Mouse (Mus musculus) intestine, postnatal 0 days (tissue): Measurements from ENCODE around the gene Tap1. TPM values are rescaled to one million over a fixed set of nuclear protein-coding genes. Genes with fewer than 3 reads are reported as not detected.
A peak's percentile ranks its signal among the peaks of the same experiment; 100 is the strongest.

Source experiments
- ATAC-seq: fragments of 200-750 bp; cut with Nextera tagmentation; 2 replicates; pipeline ENCODE4 v1.8.0; 2017; ENCODE audit warnings: mild to moderate bottlenecking, moderate TSS enrichment, moderate library complexity
- H3K27ac ChIP-seq: fragments of 300-500 bp; sonication (generic); 2 replicates; pipeline ENCODE4 v1.5.1; 2014; ENCODE audit warnings: mild to moderate bottlenecking, low read depth, low read length, moderate library complexity
- H3K27me3 ChIP-seq: fragments of 300-500 bp; sonication (generic); replicated peaks from 2 replicates; pipeline ENCODE4 v1.6.1; 2014; ENCODE audit warnings: low read length, mixed read lengths; ENCODE audit not compliant: control insufficient read depth, insufficient read depth
- H3K36me3 ChIP-seq: fragments of 300-500 bp; sonication (generic); 2 replicates; pipeline ENCODE4 v1.6.1; 2014; ENCODE audit warnings: mild to moderate bottlenecking, moderate library complexity; ENCODE audit not compliant: control insufficient read depth, insufficient read depth
- H3K4me1 ChIP-seq: fragments of 300-500 bp; sonication (generic); replicated peaks from 2 replicates; pipeline ENCODE4 v1.6.1; 2014; ENCODE audit warnings: antibody characterized with exemption, low read length, mixed read lengths; ENCODE audit not compliant: control insufficient read depth, insufficient read depth
- H3K4me2 ChIP-seq: fragments of 300-500 bp; sonication (generic); replicated peaks from 2 replicates; pipeline ENCODE4 v1.6.1; 2014; ENCODE audit warnings: low read depth, mild to moderate bottlenecking, moderate library complexity
- H3K4me3 ChIP-seq: fragments of 300-500 bp; sonication (generic); 2 replicates; pipeline ENCODE4 v1.5.1; 2014; ENCODE audit warnings: low read depth, low read length
- H3K9ac ChIP-seq: fragments of 300-500 bp; sonication (generic); 2 replicates; pipeline ENCODE4 v1.6.1; 2014; ENCODE audit warnings: mild to moderate bottlenecking, low read depth, low read length
- H3K9me3 ChIP-seq: fragments of 300-500 bp; sonication (generic); 2 replicates; pipeline ENCODE4 v1.6.1; 2016; ENCODE audit warnings: mixed run types; ENCODE audit not compliant: control insufficient read depth
- CTCF ChIP-seq: sonication (generic); IDR thresholded peaks from 2 replicates; pipeline ENCODE4 v1.5.1; 2016; ENCODE audit warnings: low read depth, mild to moderate bottlenecking, control low read depth, antibody characterized with exemption, moderate library complexity
- WGBS: fragments of 180-500 bp; shearing (Covaris S2); extraction: QIAGEN DNeasy Blood & Tissue Kit; methylation state at CpG from one replicate; pipeline ENCODE4 v1.1.7; 2014; 5-methylcytosine and 5-hydroxymethylcytosine counted together
- polyA plus RNA-seq: library from polyadenylated mRNA; unstranded; fragments of >200 nt; fragmentation: Nextera tagmentation; extraction: Ambion mirVana; gene quantifications from 2 replicates; pipeline ENCODE4 v1.2.1, GENCODE M21; 2015

The Tap1 gene
- polyA plus RNA-seq, 1 experiment from 2014 or later = 14.1 TPM

DNA sequence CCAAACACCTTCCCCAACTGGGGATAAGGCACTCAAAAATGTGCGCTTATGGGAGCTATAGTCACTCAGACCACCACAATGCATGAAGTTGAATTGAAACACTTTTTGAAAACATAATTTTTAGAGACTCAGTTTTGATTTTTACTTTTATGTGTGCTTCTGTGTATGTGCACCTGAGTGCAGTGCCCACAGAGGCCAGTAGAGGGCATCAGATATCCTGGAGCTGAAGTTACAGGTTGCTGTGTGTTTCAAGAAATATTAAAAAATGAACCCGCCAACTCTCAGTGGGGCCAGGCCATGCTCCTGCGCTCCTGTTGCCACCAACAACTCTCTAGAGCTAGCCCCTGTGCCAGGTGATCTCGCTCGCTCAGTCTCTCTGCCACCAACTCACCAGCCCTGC, 14.8 kb upstream of the Tap1 start:
- no peaks in the 10 kb centered on the region for H3K4me1 ChIP-seq
- no peak overlapping the region for H3K4me2 ChIP-seq
- no peaks in the 10 kb centered on the region for H3K36me3 ChIP-seq
- no peak overlapping the region for H3K4me3 ChIP-seq
- H3K9ac ChIP-seq = no peak overlapping the region
- ATAC-seq = no peak
- H3K9me3 ChIP-seq = 0 out of 2 replicates have a peak, but pooled peaks cover 4% of the 10 kb centered on the region
- H3K27ac ChIP-seq = no peak overlapping the region
- 95% methylated on average over 5 of the region's 5 CpGs for WGBS
- H3K27me3 ChIP-seq = peaks cover 3% of the 10 kb centered on the region; the same call in 1 of the 2 replicates
- peak; percentile 42 for TF ChIP-seq CTCF

DNA sequence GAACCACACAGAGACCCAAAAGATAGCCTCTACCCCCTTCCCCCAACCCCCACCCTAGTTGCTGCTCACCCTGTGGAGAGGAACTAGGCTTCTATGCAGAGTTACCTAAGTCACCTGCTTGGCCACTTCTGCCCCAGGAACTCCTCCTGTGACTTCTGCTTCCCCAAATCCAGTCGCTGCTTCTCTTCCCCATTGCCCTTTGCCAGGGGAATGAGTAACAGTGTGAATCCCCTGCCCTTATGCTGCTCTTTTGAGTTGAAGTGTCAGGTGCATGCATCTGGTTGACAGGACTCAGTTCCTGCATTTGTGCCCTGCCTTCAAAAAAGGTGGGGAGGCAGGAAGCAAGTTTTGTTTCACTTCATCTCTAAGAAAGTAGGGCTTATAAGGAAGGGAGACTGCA, 13.3 kb upstream of the Tap1 start:
- no peak overlapping the region for H3K9ac ChIP-seq
- no peaks in the 10 kb centered on the region for H3K36me3 ChIP-seq
- H3K4me1 ChIP-seq = no peaks in the 10 kb centered on the region
- 68% methylated on average over 1 of the region's 1 CpGs for WGBS
- no peak overlapping the region for H3K4me2 ChIP-seq
- H3K4me3 ChIP-seq = no peak overlapping the region
- H3K27ac ChIP-seq = no peak overlapping the region
- H3K27me3 ChIP-seq = no peaks in the 10 kb centered on the region
- TF ChIP-seq CTCF = no peak
- no peak for ATAC-seq
- 0 out of 2 replicates have a peak, but pooled peaks cover 4% of the 10 kb centered on the region for H3K9me3 ChIP-seq

DNA sequence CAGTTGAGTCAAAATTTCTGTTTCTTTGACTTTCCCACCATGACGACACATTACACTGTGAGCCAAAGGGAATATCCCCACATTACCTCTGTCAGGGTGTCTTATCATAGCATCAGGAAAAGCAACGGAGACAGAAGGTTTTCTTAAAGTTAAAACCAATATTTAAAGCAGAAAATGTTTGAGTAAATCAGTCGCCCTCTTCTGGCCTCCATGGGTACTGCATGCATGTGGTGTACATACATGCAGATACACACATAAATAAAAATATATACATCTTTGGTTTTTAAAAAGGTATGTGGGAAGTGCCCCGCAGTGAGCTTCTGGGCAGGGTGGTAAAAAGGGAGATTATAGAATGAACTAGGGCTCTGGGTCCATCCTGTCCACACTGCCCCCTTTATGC, 10.2 kb upstream of the Tap1 start:
- 72% methylated on average over 4 of the region's 4 CpGs for WGBS
- H3K36me3 ChIP-seq = no peaks in the 10 kb centered on the region
- H3K27me3 ChIP-seq = no peaks in the 10 kb centered on the region
- ATAC-seq = no peak
- H3K4me3 ChIP-seq = no peak overlapping the region
- no peak overlapping the region for H3K27ac ChIP-seq
- H3K4me2 ChIP-seq = no peak overlapping the region
- H3K4me1 ChIP-seq = no peaks in the 10 kb centered on the region
- H3K9me3 ChIP-seq = 0 out of 2 replicates have a peak, but pooled peaks cover 4% of the 10 kb centered on the region
- peak; percentile 47; the same call in 1 of the 2 replicates for TF ChIP-seq CTCF
- no peak overlapping the region for H3K9ac ChIP-seq

DNA sequence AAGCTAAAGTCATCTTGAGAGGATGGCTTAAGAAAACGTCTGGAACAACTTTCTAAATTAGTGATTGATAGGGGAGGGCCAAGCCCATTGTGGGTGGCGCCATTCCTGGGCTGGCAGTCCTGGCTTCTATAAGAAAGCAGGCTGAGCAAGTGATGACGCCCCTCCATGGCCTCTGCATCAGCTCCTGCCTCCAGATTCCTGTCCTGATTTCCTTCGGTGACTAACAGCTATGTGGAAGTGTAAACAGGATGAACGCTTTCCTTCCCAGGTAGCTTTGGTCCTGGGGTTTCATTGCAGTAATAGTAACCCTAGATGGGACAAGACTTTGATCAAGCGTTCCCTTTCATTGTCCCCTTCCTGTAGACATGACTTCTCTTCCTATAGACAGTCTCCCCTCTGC, 8.3 kb upstream of the Tap1 start:
- Histone ChIP-seq H3K4me1 (no peaks in the 10 kb centered on the region), H3K36me3 (no peaks in the 10 kb centered on the region), H3K27me3 (no peaks in the 10 kb centered on the region), H3K9me3 (no peaks in the 10 kb centered on the region), H3K27ac (no peak overlapping the region), H3K4me3 (no peak overlapping the region), H3K9ac (no peak overlapping the region), H3K4me2 (no peak overlapping the region)
- no peak for TF ChIP-seq CTCF
- WGBS = 61% methylated on average over 6 of the region's 6 CpGs
- no peak for ATAC-seq

DNA sequence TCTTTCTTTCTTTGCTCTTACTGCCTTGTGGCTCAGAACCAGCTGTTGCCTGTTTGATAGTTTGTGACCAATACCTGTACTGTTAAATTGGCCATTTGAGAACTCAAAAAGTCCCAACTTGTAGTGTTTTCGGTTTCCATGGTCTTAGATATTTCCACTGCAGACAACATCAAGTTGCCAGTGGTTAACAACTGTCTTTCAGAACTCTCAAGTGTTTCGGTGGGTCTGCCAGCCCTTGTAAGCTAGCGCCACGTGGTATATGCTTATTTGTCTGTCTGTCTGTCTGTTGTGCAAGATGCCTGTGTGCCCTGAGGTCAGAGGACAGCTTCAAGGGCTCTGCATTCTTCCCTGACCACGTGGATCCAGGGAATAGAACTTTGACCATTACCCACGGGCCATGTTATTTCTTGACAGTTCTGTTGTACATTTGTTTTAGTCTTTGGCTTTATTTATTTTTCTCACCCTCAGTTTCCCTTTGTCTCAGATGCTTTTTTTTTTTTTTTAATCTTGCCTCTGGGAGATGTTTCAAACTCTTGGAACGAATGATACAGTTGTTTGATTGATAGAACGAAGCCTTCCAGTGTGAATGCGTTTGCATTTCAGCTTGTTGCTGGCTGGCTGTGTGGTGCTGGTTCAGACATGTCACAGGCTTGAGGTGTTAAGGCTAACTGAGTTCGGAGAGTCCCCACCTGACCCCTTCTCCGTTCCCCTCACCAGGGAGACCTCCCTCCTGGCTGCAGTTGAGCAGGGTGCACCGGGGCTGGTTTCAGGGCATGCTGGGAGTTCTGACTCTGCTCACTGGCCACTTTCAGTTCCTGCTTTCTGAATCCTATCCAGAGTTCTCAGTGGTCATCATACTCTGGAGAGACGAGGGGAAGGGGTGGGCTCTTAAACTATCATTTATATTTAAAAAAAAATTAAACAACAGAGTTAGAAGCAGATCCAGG, 7.2 kb upstream of the Tap1 start:
- Histone ChIP-seq H3K27ac (no peak overlapping the region), H3K9ac (no peak overlapping the region), H3K27me3 (no peaks in the 10 kb centered on the region), H3K36me3 (no peaks in the 10 kb centered on the region), H3K4me3 (no peak overlapping the region), H3K4me1 (no peaks in the 10 kb centered on the region), H3K4me2 (no peak overlapping the region), H3K9me3 (no peaks in the 10 kb centered on the region)
- TF ChIP-seq CTCF = no peak
- 63% methylated on average over 13 of the region's 13 CpGs for WGBS
- ATAC-seq = 0 out of 2 replicates have a peak, but pooled peaks have one; percentile 28

DNA sequence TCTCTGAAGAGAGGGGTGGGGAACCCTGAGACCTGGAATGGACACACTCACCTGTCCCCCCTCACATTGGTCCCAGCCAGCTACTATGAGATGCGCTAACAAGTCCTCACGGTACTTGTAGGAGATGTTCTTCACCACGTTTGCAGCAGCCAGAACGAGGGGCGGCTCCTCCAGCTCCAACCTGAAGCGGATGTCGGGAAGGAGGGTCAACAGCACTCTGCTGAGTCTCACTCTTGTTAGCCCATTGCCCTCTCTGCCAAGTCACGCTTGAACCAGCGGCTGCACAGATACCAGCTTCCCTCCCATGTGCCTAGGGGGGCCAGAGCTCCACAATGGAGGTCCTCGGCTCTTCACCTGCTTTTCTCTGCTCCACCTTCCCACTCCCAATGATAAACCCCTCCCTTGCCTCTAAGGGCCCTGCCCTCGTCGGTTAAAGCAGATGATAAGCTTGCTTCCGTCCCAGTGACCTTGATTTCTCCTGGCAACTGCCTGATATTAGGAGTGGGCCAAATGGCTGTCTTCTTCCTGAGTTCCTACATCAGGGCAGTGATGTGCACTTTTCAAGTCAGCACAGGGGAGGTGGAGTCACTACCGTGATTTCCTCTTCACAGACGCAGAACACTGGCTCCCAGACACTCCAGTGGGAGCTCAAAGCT, 3.7 kb upstream of the Tap1 start:
- H3K27ac ChIP-seq = no peak overlapping the region
- H3K4me1 ChIP-seq = no peaks in the 10 kb centered on the region
- H3K36me3 ChIP-seq = no peaks in the 10 kb centered on the region
- H3K4me3 ChIP-seq = no peak overlapping the region
- no peak overlapping the region for H3K9ac ChIP-seq
- no peak for ATAC-seq
- H3K9me3 ChIP-seq = no peaks in the 10 kb centered on the region
- WGBS = 62% methylated on average over 15 of the region's 15 CpGs
- no peak for TF ChIP-seq CTCF
- no peaks in the 10 kb centered on the region for H3K27me3 ChIP-seq
- no peak overlapping the region for H3K4me2 ChIP-seq
